Mouse (Mus musculus) small intestine, adult 2 months (tissue): Measurements from ENCODE around the gene Ankfn1. TPM values are rescaled to one million over a fixed set of nuclear protein-coding genes. Genes with fewer than 3 reads are reported as not detected.

Source experiments
- H3K27ac ChIP-seq: fragments of 200-500 bp; 2 replicates; pipeline ENCODE4 v1.5.1; 2012; ENCODE audit warnings: low read depth, low read length, control low read depth, inconsistent platforms; ENCODE audit not compliant: insufficient read depth
- H3K27me3 ChIP-seq: fragments of 200-500 bp; 2 replicates; pipeline ENCODE4 v1.6.1; 2012; ENCODE audit warnings: mild to moderate bottlenecking, moderate library complexity, low read length, inconsistent platforms; ENCODE audit not compliant: control insufficient read depth, insufficient read depth
- H3K36me3 ChIP-seq: fragments of 200-500 bp; 2 replicates; pipeline ENCODE4 v1.6.1; 2012; ENCODE audit warnings: mild to moderate bottlenecking, low read length, control low read depth, inconsistent platforms; ENCODE audit not compliant: control insufficient read depth, insufficient read depth
- H3K4me1 ChIP-seq: fragments of 200-500 bp; 2 replicates; pipeline ENCODE4 v1.6.1; 2012; ENCODE audit warnings: low read length, inconsistent platforms, mixed read lengths; ENCODE audit not compliant: control insufficient read depth, insufficient read depth, insufficient read length
- H3K4me3 ChIP-seq: fragments of 200-500 bp; 2 replicates; pipeline ENCODE4 v1.5.1; 2012; ENCODE audit warnings: low read depth, mild to moderate bottlenecking, control low read depth, inconsistent platforms, low read length, moderate library complexity
- CTCF ChIP-seq: fragments of 200-500 bp; IDR thresholded peaks from 2 replicates; pipeline ENCODE4 v1.5.1; 2012; ENCODE audit warnings: low read depth, mild to moderate bottlenecking, control low read depth, inconsistent platforms, low read length, moderate library complexity, mixed read lengths; ENCODE audit not compliant: insufficient replicate concordance, insufficient read length; ENCODE audit errors: extremely low read depth
- POLR2A ChIP-seq: fragments of 200-500 bp; IDR thresholded peaks from 2 replicates; pipeline ENCODE4 v1.6.1; 2012; ENCODE audit warnings: low read depth, mild to moderate bottlenecking, control low read depth, inconsistent platforms, low read length, moderate library complexity
- WGBS: fragments of 180-500 bp; shearing (Covaris S2); methylation state at CpG from one replicate; pipeline ENCODE4 v1.1.7; 2018; 5-methylcytosine and 5-hydroxymethylcytosine counted together
- polyA plus RNA-seq: library from polyadenylated mRNA; depleted of rRNA; stranded (reverse); fragments of >200 nt; gene quantifications from 2 replicates; pipeline ENCODE4 v1.2.3, GENCODE M21; 2012; rRNA removed

Gene Ankfn1
- 0.05 TPM in 2 replicates for polyA plus RNA-seq

DNA sequence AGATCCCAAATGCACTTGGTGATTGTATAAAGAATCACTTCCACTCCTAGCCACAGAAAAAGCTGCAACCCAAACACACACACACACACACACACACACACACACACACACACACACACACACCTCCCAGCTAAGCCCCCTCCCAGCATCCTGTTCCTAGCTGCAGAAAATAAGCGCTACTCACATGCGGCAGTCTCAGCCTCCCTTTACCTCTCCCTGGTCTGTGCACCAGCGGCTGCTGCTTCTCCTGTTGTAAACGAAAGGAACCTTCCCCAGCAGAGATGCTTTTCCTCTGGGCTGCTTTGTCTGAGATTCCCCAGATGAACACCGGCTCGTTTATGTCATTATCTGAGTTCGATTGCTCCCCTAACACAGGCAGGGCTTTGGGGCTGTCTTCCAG is at the start of gene Ankfn1:
TSS of gene Ankfn1 (minus strand) at position 223 of the 400 bp plus-strand sequence.
- TF ChIP-seq CTCF (no peak), POLR2A (no peak)
- Histone ChIP-seq H3K27me3 (no peaks in the 10 kb centered on the region), H3K36me3 (no peaks in the 10 kb centered on the region), H3K27ac (no peak within 1 kb of the TSS), H3K4me1 (no peaks in the 10 kb centered on the region), H3K4me3 (no peak within 1 kb of the TSS)
- 44% methylated on average over 7 of the region's 7 CpGs for WGBS

DNA sequence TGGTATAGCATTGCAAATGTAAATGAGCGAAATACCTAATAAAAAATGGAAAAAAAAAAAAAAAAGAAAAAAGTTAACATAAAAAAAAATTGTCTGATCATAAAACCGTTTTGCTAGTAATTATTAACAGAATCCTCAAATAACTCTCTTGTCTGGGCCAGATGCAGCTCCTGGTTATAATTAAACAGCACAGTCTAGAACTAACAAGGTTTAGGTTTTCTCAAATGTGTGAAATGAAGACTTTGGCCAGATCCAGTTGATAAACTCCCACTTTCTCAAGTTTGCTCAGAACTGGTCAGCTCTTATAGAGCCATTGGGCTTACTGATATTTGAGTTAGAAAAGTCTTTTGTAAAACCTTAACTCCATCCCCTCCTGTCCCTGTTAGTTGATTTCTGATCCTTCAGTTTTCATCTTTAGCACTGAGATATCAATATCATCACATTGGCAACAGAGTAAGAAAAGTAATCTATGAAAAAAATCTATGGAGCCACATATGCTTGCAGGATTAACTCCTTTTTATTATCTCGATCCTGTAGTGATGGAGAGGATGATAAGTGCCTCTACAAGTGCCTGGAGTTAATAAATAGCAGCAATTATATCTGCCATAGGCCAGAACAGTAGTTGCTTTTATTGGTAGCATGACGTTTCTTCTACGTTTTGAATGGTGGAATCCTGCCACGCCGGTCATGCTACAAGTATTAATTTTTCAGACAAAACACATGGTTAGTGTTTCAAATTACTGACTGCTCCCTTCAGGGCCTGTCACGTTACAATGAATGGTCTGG is 46.4 kb upstream of the Ankfn1 start:
- WGBS, result 23% methylated on average over 8 of the region's 8 CpGs
- TF ChIP-seq CTCF (no peak), POLR2A (no peak)
- no peaks in the 10 kb centered on the region for H3K4me1 ChIP-seq
- H3K36me3 ChIP-seq, result no peaks in the 10 kb centered on the region
- H3K4me3 ChIP-seq, result no peak overlapping the region
- no peak overlapping the region for H3K27ac ChIP-seq
- H3K27me3 ChIP-seq, result no peaks in the 10 kb centered on the region

DNA sequence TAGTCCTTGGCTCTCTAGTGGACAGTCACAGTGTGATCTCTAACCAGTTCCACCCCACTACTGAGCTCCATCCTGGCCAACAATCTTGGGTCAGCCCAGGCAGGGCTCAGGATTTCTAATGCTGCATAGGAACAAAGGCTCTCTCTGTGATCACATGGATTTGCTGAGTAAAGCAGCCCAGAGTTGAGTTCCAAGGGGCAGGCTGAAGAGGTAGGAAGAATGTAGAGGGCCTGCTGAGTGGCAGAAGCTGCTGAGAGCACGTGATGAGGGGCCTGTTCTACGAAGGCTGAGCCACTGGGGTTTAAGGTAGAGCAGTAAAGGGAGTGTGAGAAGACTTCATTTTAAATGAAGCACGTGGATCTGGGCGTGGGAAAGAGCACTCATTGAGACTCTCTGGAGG is 41.1 kb upstream of the Ankfn1 start:
- TF ChIP-seq CTCF (no peak), POLR2A (no peak)
- no peak overlapping the region for H3K4me3 ChIP-seq
- H3K4me1 ChIP-seq, result no peaks in the 10 kb centered on the region
- no peaks in the 10 kb centered on the region for H3K27me3 ChIP-seq
- 23% methylated on average over 4 of the region's 4 CpGs for WGBS
- H3K27ac ChIP-seq, result no peak overlapping the region
- no peaks in the 10 kb centered on the region for H3K36me3 ChIP-seq

DNA sequence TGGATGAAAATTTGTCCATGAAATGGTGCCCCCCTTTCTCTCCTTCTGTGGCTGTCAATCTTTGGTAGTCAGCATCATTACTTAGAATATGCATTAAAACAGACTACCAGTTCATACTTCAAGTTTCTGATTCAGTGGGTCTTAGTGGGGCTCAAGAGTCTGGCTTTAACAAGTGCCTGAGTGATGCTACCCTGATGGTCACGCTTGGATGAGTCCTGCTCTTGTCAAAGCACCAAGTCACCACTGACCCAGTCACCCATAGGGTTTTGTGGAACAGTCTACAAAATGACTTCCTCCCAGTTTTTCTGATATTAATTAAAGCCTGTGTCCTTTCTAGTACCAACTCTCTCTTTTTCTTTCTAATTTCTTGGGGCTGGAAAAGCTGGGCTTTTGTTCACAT is 34.0 kb upstream of the Ankfn1 start:
- Histone ChIP-seq H3K4me1 (no peaks in the 10 kb centered on the region), H3K27ac (no peak overlapping the region), H3K27me3 (no peaks in the 10 kb centered on the region), H3K36me3 (no peaks in the 10 kb centered on the region), H3K4me3 (no peak overlapping the region)
- 81% methylated on average over 1 of the region's 1 CpGs for WGBS
- no peak for TF ChIP-seq POLR2A
- no peak for TF ChIP-seq CTCF

DNA sequence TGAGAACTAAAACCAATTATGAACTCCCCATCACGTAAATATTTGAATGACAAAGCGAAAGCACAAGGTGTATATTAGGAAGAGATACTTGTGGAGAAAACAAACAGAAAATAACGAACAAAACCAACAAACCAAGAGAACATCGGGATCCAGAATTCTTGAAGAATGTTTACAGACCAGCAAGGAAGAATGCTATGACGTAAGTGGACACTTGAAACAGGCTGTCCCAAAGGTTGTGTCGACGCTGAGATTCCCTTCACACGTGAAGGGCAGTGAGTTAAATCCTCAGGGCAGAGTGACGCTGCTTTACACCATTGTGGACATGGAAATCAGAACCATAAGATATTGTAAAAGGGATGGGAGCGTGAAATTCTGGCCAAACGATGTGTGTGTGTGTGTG is 30.5 kb upstream of the Ankfn1 start:
- Histone ChIP-seq H3K36me3 (no peaks in the 10 kb centered on the region), H3K27me3 (no peaks in the 10 kb centered on the region), H3K27ac (no peak overlapping the region), H3K4me1 (no peaks in the 10 kb centered on the region), H3K4me3 (no peak overlapping the region)
- no peak for TF ChIP-seq POLR2A
- TF ChIP-seq CTCF, result no peak
- 52% methylated on average over 11 of the region's 11 CpGs for WGBS

DNA sequence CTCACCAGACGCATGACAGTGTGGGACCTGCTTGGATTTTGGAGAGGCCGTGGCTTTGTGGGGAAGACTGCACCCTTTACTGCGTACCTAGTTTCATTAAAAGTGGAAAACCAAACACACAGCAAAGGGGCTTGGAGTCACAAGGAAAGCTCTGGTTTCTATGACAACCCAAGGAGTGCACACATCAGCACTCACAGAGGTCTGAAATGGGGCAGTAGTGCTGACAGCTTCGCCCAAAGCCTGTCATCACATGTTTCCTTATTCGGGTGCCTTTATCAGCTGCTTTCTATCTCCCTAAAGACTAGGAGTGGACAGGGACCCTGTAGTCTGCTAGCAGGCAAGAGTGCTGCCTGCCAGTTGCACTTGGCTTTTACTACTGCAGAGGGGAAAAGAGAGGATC is 27.4 kb upstream of the Ankfn1 start:
- 44% methylated on average over 5 of the region's 5 CpGs for WGBS

DNA sequence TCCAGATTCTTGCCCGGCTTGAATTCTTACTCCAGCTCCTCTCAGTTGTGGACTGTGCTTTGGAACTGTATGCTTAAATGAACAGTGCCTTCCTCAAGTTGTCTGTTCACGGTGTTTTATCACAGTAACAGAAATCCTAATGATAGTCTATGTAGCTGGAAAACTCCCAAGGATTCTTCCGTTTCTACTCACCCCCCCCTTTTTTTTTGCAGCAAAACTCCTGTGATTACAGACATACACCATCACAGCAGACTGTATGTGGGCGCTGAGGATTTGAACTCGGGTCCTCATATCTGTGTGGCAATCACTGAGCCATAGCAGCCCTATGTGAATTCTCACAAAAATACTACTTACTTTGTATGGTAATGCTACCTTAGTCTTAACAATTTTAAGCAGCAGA is 26.5 kb upstream of the Ankfn1 start:
- WGBS, result 73% methylated on average over 5 of the region's 5 CpGs
- no peaks in the 10 kb centered on the region for H3K36me3 ChIP-seq
- no peaks in the 10 kb centered on the region for H3K4me1 ChIP-seq
- H3K27me3 ChIP-seq, result no peaks in the 10 kb centered on the region
- H3K4me3 ChIP-seq, result no peak overlapping the region
- no peak for TF ChIP-seq POLR2A
- no peak for TF ChIP-seq CTCF
- no peak overlapping the region for H3K27ac ChIP-seq

More for the DNA sequence above, 27.4 kb upstream of the Ankfn1 start:
- Histone ChIP-seq H3K36me3 (no peaks in the 10 kb centered on the region), H3K4me1 (no peaks in the 10 kb centered on the region), H3K27ac (no peak overlapping the region), H3K27me3 (no peaks in the 10 kb centered on the region), H3K4me3 (no peak overlapping the region)
- TF ChIP-seq CTCF (no peak), POLR2A (no peak)
